Mouse (Mus musculus): ENCODE measurements around the gene Brf1.
A peak's percentile ranks its signal among the peaks of the same experiment; 100 is the strongest.

The Brf1 gene

GRCm38 (mm10) chr12:112982031-112982430 lies 18.5 kb downstream of the Brf1 start:
- DNase-seq (ENCODE audit: extremely low read depth, insufficient read length, low spot score) = no peak

- DNase-seq (ENCODE audit: extremely low read depth, insufficient read length, low spot score) = no peak
Measured at GRCm38 (mm10) chr12:112977156-112977555, 23.3 kb downstream of the Brf1 start.

DNA sequence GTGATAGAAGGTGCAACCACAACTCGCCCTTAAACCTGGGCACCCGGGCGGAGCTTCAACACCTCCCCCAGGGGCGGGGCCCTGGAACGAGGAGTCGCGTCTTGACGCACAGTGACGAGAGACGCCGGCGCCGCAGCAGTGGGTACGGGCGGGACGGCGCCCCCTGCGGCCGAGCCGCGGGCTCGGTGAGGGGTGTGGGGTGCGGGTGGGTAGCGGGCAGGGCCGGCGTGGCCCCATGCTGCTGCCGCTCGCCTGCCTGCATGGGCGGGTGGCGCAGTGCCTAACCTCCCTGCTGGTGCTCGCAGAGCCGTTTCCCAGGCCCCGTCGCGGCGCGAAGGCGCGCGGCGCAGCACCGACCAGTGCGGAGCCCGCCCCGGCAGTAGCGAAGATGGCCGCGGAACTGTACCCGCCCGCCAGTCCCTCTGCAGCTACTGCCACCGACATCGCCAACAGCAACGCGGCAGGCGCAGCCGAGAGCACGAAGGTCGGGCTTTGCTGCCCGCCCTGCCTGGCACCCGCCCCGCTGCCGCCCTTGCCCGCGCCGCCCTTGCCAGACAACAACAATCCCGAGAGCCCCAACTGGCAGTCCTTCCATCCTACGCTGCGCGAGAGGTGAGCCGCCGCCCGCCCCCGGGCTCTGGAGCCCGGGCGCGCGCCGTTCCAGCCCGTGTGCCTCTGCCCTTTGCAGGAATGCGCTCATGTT lies 24.0 kb downstream of the Brf1 start, which contains the start of gene Btbd6:
TSS of gene Btbd6 (plus strand) at position 112 of the 703 bp plus-strand sequence.
- peak; percentile 83 for DNase-seq (ENCODE audit: extremely low read depth, insufficient read length, low spot score)

DNA sequence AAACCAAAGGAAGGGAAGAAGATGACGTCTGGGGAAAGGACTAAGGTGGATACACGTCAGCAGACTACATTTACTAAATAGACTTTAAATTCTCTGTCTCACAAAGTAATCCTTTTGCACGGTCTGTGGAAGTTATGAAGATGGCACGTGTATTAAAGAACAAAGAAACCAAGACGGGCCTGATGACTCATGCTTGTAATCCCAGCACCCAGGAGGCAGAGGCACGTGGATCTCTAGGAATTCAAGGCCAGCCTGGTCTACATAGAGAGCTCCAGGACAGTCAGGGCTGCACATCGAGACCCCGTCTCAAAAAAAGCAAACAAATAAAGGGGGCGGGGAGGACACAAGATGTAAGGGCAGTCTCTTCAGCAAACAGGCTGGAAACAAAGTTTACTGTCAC lies 25.8 kb downstream of the Brf1 start:
- DNase-seq (ENCODE audit: extremely low read depth, insufficient read length, low spot score) = no peak

DNA sequence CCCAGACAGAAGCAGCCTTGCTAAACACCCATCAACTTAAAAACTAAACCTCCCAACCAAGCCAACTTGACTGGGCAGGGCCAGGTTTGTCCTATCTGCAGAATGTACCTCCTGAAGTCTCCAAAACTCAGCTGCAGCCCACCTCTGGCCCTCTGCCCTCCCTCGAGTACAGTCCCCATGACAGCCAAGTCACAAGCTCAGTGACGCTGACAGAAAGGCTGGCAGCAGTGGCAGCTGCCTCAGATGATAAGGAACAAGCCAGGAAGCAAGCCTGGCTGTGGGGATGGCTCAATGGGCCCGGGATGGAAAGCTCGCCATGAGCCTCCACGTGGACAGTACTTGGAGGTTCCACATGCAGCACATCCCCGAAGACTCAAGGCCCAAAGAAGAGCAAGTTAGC lies 30.9 kb downstream of the Brf1 start:
- no peak for DNase-seq (ENCODE audit: extremely low read depth, insufficient read length, low spot score)

- no peak for DNase-seq (ENCODE audit: extremely low read depth, insufficient read length, low spot score)
Measured at GRCm38 (mm10) chr12:112968943-112969342, 31.6 kb downstream of the Brf1 start.

DNA sequence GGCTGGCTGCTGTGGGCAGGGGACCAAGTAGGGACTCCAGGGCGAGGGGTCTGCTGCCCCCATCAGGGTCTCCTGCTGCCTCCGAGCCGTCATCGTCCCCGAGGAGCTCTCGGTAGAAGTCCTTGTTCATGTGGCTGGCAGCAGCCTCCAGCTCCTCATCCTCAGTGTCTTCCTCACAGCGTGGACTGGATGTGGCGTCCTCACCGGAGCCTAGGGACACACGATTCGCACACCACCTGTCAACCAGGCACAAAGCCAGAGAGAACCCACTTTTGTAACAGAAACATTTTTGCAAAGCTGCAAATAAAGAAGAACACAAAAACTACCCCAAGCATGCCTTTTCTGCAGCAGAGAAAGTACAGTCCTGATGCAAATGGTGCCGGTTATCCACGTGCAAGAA lies 34.7 kb downstream of the Brf1 start:
- DNase-seq (ENCODE audit: extremely low read depth, insufficient read length, low spot score) = no peak

- peak; percentile 78 for DNase-seq (ENCODE audit: extremely low read depth, insufficient read length, low spot score)
Measured at GRCm38 (mm10) chr12:112961872-112962271, 38.6 kb downstream of the Brf1 start.

GRCm38 (mm10) chr12:112961428-112961827 lies 39.1 kb downstream of the Brf1 start:
- DNase-seq (ENCODE audit: extremely low read depth, insufficient read length, low spot score) = no peak

- no peak for DNase-seq (ENCODE audit: extremely low read depth, insufficient read length, low spot score)
Measured at GRCm38 (mm10) chr12:112959421-112959820, 41.1 kb downstream of the Brf1 start.

DNA sequence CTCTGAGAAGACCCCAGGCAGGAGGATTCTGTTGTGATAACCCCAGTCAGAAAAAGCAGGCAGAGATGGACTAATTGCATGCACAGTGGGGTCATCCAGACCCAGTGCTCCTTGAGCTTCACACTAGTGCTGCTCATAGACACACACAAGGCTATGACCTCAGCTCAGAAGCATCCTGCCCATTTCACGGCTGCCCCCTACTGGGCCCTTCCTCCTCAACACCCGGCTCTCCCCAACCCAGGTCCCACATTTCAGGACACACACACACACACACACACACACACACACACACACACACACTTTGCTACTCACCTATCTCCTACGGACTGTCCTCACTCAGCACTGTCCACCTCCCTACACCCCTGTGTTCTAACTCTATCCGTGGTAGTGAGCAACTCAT lies 42.2 kb downstream of the Brf1 start:
- peak; percentile 54 for DNase-seq (ENCODE audit: extremely low read depth, insufficient read length, low spot score)

- DNase-seq (ENCODE audit: extremely low read depth, insufficient read length, low spot score) = no peak
Measured at GRCm38 (mm10) chr12:112955800-112956199, 44.7 kb downstream of the Brf1 start.

DNA sequence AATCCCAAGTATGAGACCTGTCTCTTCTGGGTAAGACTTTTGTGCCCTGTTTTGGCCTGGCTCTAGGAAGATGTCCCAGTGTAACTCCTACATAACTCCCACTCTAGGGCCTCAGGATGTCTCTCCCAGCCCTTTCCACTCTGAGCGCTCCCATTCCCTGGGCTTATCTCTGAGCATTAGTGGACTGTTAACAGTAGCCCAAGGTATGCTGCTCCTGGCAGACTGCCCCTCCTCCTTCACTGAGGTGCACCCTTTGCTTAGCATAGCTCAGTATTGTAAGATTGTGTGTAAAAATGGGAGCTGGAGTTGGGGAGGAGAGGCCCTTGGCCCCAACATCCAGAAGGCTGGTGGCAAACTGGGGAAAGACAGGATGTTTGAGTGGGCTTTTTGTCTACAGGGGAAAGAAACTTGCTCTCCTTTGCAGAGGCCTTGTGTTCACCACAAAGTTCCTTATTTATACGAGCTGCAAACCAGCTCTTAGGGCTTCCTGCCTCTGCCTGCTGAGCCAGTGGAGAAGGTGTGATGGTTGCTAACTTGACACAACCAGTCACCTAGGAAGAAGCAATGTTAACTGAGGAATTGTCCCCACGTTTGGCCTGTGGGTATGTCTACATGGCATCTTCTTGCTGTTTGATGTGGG lies 47.5 kb downstream of the Brf1 start:
- DNase-seq (ENCODE audit: extremely low read depth, insufficient read length, low spot score) = no peak

DNA sequence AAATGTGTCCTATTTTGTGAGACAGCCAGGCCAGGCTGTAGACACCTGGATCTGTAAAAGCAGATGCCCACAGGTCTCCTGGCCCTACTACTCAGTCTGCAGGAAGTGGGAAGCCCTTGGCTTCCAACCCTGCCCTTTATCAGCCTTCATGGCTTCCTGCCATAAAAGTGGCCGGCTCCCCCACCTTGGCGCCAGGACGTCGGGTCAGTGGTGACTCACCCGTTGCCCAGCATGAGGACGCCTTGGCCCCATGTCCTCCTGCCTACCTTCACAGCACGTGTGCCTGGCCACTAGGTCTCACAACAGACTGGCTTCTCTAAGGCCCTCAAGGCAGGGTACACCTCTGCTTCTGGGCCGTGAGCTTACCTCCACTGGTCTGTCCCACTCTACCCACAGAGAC lies 48.1 kb downstream of the Brf1 start:
- peak; percentile 78 for DNase-seq (ENCODE audit: extremely low read depth, insufficient read length, low spot score)

DNA sequence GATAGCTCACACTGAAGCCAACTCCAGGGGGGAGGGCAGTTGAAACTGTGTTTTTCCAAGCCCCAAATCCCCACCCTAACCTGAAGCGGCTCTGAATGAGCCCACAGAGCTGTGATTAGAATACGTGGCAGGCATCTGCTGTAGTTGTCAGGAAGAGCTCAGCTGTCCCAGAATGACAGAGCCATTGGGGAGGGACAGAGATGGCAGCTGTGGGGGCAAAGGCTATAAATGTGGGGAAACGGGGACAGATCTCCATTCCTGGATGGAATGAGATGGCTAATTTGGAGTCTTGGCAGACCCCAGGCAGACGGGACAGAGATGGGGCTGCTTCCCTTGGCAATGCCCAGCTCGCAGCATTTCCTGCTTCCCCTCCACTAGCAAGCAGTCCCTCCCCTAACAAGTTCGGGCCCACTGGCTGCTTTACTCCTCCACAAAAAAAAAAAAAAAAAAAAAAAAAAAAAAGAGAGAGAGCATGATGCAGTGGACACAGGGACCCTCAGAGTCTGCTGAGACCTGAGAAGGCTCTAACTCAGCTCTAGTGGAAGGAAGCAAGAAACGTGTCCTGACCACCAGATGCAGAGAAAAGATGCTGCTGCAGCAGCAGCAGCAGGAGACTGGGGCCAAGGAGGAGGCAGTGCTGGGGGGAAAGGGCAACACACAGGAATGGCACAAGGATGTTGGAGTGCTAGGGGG lies 49.2 kb downstream of the Brf1 start:
- no peak for DNase-seq (ENCODE audit: extremely low read depth, insufficient read length, low spot score)

DNA sequence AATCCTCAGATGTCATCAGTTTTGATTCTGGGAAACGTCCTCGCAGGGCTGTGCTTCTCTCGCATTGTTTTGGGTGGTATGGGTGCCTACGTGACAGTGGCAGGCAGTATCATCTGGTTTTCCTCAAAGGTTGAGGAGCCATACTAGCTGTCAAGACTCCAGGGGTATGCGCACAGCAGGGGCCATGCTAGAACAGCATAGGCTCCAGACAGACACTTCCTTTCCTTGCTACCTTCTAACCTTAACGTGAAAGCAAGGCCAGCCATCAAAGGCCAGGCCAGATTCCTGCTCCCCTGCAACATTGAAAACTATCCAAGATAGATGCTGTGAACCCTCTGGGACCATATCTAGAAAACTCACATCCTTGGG lies 49.8 kb downstream of the Brf1 start:
- DNase-seq (ENCODE audit: extremely low read depth, insufficient read length, low spot score) = no peak

DNA sequence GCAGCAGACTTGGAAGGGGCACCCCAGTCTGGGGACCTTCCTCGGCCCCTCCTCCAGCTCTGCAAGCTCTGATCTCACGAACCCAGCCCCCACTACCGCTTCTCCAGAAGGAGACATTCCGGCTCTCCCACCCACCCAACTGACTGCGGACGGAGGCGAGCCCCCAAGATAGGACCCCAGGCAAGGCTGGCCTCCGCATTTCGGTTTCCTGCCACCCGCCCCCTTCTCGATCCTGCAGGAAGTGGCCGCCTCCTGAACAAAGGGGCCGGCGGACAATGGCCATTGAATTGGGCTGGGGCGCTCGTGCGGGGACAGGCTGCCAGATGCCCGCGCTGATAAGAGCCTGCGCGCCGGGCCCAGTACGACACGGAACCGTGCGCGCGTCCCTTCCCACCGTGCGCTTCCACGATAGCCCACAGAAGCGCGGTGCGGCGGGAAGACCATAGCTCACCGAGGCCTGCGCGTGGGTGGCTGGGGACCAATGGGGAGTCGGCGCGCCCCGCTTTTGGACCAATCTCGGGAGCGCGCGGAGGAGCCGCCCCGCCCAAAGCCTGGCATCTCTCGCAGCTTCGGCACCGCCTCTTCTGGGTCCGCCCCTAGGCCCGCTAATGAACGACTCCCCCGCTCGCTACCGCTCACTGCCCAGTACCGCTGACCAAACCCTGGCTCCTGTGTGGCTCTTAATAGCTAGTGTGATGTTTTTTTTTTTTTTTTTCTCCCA lies 50.3 kb downstream of the Brf1 start:
- peak; percentile 85 for DNase-seq (ENCODE audit: extremely low read depth, insufficient read length, low spot score)

DNA sequence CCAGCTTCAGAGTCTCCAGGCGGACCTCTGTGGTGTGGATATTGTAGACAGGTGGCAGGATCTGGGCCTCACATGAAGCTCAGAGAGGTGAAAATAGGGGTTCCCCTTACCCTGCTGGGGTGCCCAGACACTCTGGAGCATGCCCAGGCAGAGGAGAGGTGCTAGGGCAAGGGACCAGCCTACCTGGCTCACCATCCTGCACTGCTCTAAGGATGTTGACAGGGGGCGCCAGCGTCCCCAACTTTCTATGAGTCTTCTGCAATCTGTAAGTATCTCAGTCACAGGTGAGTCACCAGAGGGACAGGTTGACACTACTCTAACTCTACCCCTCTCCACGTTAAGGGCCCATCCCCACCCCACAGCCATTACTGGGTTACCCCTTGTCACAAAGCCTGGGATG lies 53.2 kb downstream of the Brf1 start:
- DNase-seq (ENCODE audit: extremely low read depth, insufficient read length, low spot score) = no peak

GRCm38 (mm10) chr12:112943669-112944068 lies 56.8 kb downstream of the Brf1 start:
- no peak for DNase-seq (ENCODE audit: extremely low read depth, insufficient read length, low spot score)

GRCm38 (mm10) chr12:112941776-112942713 lies 58.5 kb downstream of the Brf1 start, which contains the start of gene Nudt14:
Gene Nudt14, minus strand, starts transcription at chr12:112942124.
- peak; percentile 75 for DNase-seq (ENCODE audit: extremely low read depth, insufficient read length, low spot score)
